Mouse (Mus musculus) spleen, postnatal 14 days (tissue): ENCODE measurements around the gene Bcl7b.
A peak's percentile ranks its signal among the peaks of the same experiment; 100 is the strongest.

Experiments used
- DNase-seq, 2 experiments: peaks; one replicate each; pipeline ENCODE4 v3.0.0; 2021 to 2022; ENCODE audit warnings: low spot score in 2 of 2

The Bcl7b gene

GRCm38 (mm10) chr5:135168063-135169062 is at the start of gene Bcl7b:
Bcl7b (plus strand) TSS chr5:135168283.
- DNase-seq = peak; percentile 90 to 92

- DNase-seq = peak in 1 of 2 experiments; percentile 47
Observed at GRCm38 (mm10) chr5:135118589-135119081, 49.4 kb upstream of the Bcl7b start.

GRCm38 (mm10) chr5:135120753-135121152 is 47.3 kb upstream of the Bcl7b start:
- no peak for DNase-seq

- no peak for DNase-seq
Observed at GRCm38 (mm10) chr5:135126121-135126520, 42.0 kb upstream of the Bcl7b start.

GRCm38 (mm10) chr5:135127669-135128068 is 40.4 kb upstream of the Bcl7b start:
- DNase-seq = no peak

- DNase-seq = no peak
Observed at GRCm38 (mm10) chr5:135129747-135130146, 38.3 kb upstream of the Bcl7b start.

GRCm38 (mm10) chr5:135133736-135134405 is 34.2 kb upstream of the Bcl7b start:
- DNase-seq = peak in 1 of 2 experiments; percentile 25

GRCm38 (mm10) chr5:135134534-135134933 is 33.5 kb upstream of the Bcl7b start:
- peak in 1 of 2 experiments; percentile 44 for DNase-seq

- no peak for DNase-seq
Observed at GRCm38 (mm10) chr5:135139881-135140280, 28.2 kb upstream of the Bcl7b start.

- no peak for DNase-seq
Observed at GRCm38 (mm10) chr5:135144469-135144868, 23.6 kb upstream of the Bcl7b start.

GRCm38 (mm10) chr5:135145532-135145931 is 22.6 kb upstream of the Bcl7b start:
- no peak for DNase-seq

- no peak for DNase-seq
Observed at GRCm38 (mm10) chr5:135145955-135146354, 22.1 kb upstream of the Bcl7b start.

GRCm38 (mm10) chr5:135148715-135149052 is 19.4 kb upstream of the Bcl7b start:
- no peak for DNase-seq

GRCm38 (mm10) chr5:135149053-135149819 is 18.8 kb upstream of the Bcl7b start, which contains the start of gene Tbl2:
Tbl2 (plus strand) TSS chr5:135149657.
- DNase-seq = peak; percentile 98

GRCm38 (mm10) chr5:135149820-135150178 is 18.3 kb upstream of the Bcl7b start:
- DNase-seq = no peak

GRCm38 (mm10) chr5:135156496-135156895 is 11.6 kb upstream of the Bcl7b start:
- no peak for DNase-seq

GRCm38 (mm10) chr5:135161221-135161620 is 6.9 kb upstream of the Bcl7b start:
- DNase-seq = no peak

GRCm38 (mm10) chr5:135161650-135162049 is 6.4 kb upstream of the Bcl7b start:
- no peak for DNase-seq

- no peak for DNase-seq
Observed at GRCm38 (mm10) chr5:135162361-135162760, 5.7 kb upstream of the Bcl7b start.

GRCm38 (mm10) chr5:135162821-135163220 is 5.3 kb upstream of the Bcl7b start:
- DNase-seq = no peak

GRCm38 (mm10) chr5:135166909-135167308 is 1.2 kb upstream of the Bcl7b start:
- no peak for DNase-seq

GRCm38 (mm10) chr5:135167469-135167868 is 614 bp upstream of the Bcl7b start:
- no peak for DNase-seq
